Mouse (Mus musculus): Measurements from ENCODE around the gene Poc1b.

DNA sequence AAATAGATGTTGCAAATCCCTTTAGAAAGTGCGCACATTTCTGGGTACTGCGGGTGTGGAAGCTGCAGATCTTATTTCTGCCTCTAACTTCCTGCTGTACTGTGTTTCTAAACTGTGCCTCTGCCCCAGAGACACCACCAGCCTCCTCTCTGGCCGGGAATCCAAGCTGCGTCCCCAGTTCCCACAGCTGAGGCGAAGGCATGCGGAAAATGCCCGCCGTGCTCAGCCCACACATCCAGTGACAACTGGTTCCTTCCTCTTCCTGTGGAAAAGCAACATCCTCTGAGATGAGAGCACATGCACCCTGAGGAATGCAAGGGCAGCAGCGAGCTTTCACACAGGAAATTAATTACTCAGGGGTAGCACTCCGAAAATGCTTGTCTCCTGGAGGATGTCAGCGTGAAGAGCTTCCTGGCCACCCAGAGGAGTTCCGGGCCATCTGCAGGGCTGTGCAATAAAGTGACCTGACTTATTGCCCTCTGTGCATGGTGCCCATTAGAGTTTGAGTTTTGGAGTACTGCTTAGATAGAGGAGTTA is 65.2 kb downstream of the Poc1b start:
- TF ChIP-seq ZC3H11A (IDR thresholded peaks at IDR 0.05; ENCODE audit: borderline replicate concordance, low read depth, low read length) (no peak), MAFK (IDR thresholded peaks at IDR 0.05; ENCODE audit: insufficient read depth, low read depth, low read length) (no peak), HCFC1 (IDR thresholded peaks at IDR 0.05; ENCODE audit: borderline replicate concordance, insufficient read depth, low read length) (no peak)
